Mouse (Mus musculus) heart, postnatal 4 days (tissue): Measurements from ENCODE around the gene Actn4. TPM values are rescaled to one million over a fixed set of nuclear protein-coding genes. Genes with fewer than 3 reads are reported as not detected.
"Not testable (repeated sequence)": the region's sequence is repeated elsewhere in the genome, so short reads cannot be mapped to it uniquely, and the experiment has no call there.

Source experiments
- DNase-seq: peaks from one replicate; pipeline ENCODE4 v3.0.0; 2021
- total RNA-seq, 2 experiments: library from RNA; stranded (reverse); gene quantifications; 2 replicates each; pipeline ENCODE4 v1.2.3; 2021

Gene Actn4
- total RNA-seq, 2 experiments from 2014 or later = 224 to 231 TPM

DNA sequence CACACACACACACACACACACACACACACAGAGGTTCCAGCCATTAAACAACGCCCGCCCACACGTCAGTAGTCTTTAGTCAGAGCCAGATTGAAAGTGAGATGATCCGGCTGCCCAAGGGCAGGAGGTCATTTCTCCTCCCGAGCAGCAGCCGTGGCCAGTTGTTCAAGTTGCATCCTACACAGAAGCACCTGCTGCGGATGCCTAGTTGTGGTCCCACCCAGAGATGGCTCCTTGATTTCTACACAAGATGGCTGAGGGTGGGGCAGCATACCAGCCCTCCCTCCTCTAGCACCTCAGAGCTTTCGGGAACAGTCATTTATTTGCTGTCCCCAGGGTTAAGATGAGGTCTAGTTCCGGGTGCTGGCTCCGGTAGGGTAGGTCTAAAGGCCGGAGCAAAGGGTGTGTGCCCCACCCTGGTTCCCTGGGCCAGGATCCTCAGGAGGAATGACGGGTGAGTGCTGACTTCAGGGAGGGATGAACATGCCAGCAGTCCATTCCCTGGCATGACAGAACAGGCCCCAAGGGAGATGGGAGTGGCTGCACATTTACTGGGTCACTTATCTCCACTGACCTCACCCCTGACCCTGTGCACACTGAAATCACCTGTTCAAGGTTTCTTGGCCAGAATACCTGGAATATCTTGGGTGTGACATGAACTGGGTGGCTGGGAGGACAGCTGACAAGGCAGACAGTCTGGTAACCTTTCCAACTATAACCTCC lies 7.7 kb upstream of the Actn4 start:
- no peak for DNase-seq

DNA sequence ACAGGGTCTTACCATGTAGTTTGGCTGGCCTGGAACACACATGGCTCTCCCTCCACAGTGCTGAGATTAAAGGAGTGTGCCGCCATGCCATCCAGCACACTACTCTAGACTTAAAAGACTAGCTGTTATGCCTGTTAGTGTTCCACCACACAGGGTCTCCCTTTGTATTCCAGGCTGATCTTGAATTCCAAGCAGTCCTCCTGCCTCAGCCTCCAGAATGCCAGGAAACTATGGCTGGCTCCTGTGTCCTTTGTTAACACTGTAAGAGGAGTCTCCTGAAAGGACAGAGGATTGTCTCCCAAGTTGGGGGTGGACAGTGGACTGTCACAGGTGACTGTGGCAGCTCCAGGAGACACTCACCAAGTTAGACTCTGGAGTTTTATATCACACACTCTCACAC lies 7.1 kb upstream of the Actn4 start:
- no peak for DNase-seq

DNA sequence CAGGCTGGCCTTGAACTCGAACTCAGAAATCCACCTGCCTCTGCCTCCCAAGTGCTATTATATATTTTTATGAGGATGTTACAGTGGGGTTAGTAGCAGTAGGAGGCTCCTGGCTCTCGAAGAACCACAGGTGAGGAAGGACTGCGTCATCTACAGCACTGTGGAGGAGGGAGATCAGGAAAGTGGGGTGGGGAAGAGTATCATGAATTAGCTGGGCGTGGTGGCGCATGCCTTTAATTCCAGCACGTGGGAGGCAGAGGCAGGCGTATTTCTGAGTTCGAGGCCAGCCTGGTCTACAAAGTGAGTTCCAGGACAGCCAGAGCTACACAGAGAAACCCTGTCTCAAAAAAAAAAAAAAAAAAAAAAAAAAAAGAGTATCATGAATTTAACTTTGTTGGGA lies 6.0 kb upstream of the Actn4 start:
- not testable (repeated sequence) for DNase-seq

DNA sequence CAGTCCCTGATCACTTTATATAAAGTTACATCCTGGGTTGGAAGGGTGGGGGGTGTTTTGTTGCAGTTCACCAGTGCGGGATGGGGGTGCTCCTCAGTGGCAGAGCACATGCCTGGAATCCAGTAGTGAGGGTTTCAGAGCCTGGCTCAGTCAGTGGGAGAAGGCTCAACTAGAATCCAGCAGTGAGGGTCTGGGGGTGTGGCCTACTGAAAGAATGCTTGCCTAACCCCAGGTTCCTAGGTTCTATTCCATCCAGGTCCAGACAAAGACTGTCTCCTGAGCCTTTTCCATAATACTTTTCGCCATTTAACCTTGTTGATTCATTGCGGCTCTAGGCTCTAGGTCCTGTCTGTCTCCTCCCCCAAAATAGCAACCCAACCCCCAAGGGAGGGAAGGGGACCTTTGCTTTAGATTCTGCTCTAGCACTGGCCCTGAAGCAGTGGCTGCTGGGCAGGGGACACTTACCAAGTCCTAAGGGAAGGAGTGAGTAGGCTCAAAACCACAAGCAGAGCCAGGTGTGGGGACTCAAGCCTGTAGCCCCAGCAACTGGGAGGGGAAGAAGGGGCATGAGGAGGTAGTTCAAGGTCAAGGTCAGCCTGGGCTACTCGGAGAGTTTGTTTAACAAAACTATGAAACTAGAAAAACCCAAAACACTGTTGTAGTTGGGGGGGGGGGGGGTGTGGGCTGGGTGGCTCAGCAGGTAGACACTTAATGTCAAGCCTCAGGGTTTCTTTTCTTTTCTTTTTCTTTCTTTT lies 4.8 kb upstream of the Actn4 start:
- no peak for DNase-seq

DNA sequence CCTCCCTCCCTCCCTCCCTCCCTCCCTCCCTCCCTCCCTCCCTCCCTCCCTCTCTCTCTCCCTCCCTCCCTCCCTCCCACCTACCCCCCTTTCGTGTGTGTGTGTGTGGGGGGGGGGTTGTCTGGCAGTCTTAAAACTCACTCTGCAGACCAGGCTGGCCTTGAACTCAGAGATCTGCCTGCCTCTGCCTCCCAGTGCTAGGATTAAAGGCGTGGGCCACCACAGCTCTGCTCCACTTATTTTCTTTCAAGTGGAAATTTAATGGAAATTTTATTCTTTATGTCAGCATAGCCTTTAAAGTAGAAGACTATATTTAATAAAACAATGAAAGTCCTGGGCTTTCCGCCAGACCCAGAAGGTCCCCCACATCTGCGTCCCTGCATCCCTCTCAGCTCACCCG lies 4.0 kb upstream of the Actn4 start:
- no peak for DNase-seq

DNA sequence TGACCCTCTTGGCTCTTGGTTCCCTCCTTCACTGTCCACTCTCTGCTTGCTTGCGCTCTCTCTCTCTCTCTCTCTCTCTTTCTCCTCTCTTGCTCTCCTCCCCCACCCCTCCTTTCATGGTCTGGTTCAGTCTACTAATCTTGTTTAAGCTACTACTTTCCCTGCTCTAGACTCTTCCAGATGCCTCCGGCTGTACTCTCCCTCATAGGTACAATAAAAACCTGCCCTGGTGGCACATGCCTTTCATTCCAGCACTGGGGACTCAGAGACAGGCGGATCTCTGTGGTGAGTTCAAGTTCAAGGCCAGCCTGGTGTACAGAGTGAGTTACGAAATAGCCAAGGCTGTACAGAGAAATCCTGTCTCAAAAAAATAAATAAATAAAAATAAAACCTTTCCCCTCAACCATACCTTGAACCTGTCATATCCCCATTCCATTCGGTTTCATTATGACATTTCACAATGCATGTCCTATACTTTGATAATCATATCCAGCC lies 3.3 kb upstream of the Actn4 start:
- no peak for DNase-seq

DNA sequence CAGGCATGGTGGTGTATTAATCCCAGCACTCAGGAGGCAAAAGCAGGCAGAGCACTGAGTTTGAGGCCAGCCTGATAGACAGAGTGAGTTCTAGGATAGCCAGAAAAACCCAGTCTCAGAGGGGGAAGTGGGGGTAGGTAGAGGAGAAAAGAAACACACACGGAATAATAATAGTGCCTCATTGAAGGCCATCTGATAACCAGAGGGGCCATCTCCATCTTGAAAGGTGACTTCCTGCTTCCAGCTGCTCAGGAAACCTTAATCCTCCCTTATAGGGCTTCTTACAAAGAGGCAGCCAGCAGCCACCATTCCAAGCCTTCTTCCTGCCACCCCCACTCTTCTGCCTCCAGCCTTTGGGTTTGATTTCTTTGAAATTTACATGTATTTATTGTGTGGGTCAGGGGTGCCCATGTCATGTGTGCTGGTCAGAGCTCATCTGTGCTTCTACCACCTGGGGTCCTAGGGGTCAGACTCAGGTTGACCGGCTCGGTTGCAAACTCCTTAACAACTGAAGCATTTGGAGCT lies 1.3 kb upstream of the Actn4 start:
- no peak for DNase-seq

DNA sequence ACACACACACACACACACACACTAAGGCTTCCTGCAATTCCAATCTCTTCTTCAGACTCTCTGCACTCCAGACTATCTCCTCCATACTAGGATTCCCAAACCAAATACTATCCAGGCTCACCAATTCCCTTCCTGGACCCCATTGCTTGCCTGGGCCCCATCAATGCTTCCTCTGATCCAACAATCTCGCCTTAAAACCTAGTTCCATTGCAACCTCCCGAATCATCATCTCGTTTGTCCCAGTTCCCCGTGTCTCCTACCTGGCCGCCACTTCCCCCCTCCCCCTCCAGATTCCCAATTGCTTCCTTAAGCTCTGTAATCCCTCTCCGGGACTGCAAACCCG lies 585 bp downstream of the Actn4 start:
- no peak for DNase-seq

DNA sequence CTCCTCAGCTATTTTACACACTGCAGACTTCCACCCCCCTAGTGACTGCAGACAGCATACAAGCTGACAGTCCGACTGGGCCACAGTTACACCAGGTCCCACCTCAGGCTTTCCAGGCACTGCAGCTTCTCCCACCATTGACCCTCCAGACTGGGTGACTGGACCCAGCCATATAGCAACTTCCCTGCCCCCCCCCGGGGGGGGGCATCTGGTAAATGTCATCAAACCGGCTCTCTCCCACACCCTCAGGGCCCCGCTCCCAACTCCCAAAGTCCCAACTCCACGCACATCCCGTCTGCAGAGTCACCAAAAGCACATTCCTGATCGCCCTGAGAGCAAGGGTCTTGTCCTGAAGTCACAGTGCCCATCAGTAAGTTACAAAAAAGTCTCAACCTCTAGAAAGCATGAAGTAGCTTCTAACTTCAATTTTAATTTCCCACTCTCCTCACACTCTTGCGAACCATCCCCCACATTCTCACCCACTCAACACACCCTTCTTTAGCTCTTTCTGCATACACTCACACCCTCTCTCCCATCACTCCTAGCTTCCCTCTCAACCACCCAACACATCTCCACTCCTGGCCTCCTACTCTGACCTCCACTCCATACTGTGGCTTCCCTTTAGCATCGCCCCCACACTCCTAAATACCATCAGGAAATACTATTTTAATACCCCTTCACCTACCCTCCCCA lies 1.6 kb downstream of the Actn4 start:
- no peak for DNase-seq

DNA sequence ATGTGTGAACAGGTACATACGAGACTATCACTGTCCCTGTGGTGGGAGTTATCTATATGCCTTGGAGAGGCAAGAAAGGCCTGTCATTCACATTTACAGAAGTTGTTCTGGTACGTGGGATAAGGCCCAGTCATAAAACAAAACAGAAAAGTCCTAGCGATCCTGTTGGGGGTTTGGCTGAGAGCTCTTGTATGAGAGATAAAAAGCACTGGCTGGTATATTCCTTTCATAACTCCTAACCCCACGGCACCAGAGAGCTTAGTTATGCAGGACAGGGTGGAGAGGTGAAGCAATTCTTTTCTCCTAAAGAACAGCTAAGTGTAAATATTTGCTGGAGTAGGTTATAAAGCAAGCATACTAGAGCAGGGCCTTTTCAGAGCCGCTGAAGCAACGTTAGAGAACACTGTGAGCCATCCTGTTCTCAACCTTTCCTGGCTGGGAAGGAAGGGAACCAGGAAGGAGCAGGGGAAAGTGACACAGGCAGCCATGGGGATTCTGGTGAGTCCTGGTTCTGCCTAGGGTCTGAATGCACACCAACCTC lies 2.6 kb downstream of the Actn4 start:
- no peak for DNase-seq

DNA sequence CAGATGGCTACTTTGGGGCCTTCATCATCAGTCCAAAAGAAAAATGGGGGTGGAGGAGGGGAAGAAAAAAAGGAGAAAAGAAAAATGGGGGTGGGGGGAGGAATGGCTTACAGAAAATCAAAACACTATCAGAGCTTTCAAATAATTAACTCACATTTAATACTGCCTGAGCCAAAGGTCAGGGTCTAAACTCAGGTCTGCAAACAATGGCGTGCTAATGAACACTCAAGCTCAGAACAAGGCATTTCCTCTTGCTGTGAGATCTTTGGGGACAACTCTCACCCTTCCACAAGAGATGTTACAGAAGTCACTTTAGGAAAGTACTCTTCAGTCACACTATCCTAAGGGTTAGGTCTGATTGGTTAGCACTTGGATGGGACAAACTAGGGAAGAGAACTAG lies 3.4 kb downstream of the Actn4 start:
- no peak for DNase-seq

DNA sequence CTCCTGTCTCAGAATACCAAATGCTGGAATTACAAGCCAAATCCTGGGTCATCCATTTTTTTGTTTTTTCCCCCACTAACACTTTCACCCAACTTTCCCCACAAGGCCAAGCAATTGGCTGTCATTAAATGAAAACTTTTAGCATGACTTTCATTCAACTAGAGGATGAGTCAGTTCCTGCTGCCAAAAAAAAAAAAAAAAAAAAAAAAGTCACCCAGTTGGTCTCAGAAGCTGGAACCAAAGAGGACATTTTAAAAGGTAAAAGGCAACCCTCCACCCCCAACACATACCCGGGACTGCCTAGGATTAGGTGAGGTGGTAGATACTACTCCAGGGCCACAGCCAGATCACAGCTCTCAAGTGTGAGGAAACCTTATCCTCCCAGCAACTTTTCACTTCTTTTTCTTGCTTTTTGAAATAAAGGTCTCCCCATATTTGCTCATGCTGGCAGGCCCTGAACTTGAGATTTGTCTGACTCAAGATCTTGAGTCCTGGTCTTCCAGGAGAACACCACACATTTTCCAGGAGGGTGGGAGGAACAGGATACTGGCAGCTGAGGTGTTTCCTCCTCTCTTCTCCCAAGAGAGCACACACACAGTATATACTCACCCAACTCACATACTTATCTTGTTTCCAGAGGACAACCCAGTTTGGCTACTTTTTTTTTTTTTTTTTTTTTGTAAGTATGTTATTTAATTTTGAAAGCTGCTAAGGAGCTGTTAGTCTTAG lies 4.0 kb downstream of the Actn4 start:
- DNase-seq = no peak

DNA sequence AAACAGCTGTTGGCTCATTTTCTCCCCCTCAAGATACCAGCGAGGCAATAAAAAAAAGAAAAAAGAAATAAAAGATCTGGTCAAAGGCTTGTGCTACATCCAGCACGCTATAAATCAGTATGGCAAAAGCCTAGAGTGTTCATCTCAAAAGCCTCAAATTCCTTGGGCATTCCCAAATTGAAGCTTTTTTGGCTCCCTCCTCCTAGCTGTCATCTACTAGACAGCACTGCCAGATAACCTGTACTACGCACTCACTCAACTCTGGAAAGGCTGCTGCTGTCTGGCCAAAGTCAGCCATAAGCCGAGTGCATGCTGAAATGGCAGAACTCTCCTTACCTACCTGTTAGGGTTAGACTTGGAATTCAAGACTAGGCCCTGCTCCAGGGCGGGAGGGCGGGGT lies 4.9 kb downstream of the Actn4 start:
- no peak for DNase-seq

DNA sequence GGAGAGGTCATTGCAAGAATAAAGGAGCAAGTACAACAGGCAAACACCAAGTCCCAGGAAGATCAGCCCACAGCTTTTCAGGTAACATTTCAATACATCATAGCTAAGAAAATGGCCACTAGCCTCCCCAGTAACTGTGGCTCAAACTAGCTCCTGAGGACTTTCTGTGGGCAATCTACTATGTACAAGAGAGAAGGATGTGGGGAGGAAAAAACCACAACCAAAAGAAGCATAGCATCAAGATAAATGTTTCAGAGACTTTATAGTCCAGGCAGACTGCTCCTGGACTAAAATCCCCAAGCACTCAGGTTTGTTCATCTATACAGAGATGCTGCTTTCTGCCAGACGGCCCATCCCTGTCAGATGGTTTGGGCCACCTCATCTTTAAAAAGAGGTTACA lies 5.9 kb downstream of the Actn4 start:
- DNase-seq = no peak

DNA sequence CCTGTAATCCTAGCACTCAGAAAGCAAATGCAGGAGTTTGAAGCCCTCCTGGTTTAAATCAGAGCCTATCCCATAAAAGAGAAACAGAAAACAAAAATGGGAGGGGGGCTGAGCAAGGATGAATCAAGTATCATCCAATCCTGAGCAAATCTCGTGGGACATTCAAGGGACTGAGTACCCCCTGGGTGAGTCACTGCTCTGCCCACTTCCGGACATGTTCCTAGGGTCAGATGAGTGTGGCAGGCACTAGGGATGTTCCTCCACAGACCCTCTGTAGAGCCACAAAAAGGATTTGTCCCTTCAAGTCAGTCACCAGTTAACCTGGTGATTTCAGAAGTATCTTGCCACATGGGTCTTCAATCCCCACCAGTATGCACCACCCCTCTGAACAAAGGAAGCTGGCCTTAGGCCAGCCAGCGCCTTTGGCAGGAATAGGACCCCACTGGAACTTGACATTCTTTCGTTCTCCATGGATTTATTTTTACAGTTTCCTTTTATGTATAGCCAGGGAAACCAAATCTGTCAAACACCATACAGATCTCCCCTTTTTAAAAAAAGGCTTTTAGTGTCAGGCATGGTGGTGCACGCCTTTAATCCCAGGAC lies 6.7 kb downstream of the Actn4 start:
- DNase-seq = peak; percentile 27

DNA sequence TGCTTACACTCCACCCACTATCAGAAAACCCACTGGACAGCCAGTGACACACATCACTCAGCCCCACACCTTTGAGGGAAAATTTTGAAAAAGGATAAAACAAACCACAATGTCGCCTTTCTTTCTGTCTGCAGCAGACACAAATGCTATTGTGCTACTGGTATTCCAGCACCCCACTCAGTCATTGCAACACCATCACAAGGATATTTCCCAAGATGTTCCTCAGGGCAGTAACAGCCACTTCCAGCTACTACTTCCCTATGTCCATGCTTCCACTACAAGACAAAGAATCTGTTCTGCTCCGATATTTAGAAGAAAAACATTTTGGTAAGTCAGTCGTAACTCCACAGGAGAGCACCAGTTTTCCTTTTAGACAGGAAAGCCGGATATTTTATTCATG lies 7.4 kb downstream of the Actn4 start:
- DNase-seq = no peak

DNA sequence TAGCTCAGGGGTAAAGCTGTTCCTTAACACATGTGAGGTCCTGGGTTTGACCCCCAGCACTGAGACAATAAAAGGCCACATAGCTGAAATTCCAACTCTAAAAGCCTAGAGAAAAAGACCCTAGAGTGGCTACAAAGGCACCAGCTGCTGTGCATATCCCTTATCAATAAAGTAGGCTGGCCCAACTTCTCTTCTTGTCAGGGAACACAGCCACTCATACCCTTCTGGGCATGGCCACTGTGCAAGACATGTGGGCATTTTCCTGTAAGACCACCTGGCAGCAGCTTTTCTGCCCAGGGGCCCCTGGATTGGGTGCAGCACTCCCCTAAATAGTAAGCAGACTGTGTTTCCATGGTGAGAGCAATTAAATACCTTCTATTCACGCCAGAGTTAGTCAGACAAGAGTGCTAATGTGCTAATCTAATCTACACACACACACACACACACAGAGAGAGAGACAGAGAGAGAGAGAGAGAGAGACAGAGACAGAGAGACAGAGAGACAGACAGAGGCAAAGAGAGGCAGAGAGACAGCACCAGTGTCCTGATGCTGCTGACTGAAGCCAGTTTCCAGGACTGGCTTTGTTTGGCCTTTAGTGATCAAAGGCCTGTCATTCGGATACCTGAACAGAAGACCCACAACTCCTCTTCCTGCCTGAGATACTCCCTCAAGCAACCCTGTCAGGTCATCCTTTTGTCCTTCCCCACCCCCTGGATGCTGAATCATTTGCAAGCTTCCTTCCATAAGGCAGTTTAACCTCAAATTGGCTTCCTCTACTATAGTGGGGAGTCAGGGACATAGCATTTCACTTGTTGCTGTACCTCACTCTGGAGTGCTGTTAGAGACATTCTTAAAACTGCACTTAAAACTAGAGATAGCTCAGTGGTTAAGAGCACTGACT lies 8.4 kb downstream of the Actn4 start:
- DNase-seq = no peak

DNA sequence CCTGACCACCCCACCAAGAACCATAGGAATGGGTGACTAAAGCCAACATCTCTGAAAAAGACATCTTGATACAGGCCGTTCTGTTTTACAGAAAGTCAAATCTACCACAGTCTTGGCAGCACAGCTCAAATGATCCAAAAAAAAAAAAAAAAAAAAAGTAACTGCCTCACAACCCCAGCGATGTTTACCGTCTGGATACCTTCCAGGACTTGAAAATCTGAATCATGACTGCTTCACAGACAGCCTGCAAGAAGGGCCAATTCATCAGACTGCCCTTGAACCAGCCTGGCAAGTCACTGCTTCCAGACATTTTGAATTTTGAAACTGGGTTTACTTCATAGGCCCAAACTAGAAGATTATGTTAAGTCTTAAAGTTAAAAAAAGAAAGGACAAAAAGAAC lies 9.4 kb downstream of the Actn4 start:
- DNase-seq = no peak

DNA sequence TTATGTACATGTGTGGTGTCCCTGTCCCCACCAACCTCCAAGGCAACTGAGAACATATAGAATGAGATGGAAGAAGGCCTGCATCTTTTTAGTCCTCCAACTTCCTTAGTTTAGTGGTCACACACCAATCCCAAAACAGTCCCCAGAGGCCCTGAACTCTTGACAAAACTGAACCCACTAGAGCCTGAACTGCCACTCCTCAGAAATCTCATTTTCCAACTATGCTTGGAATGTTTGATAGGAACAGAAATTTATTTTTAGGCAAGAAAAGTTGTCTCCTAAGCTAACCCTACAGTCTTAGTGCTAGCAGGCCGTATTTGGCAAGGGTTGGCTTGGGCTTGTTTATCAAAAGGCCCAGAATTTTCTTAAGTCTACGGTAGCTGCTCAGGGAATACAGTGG lies 10.4 kb downstream of the Actn4 start:
- no peak for DNase-seq

DNA sequence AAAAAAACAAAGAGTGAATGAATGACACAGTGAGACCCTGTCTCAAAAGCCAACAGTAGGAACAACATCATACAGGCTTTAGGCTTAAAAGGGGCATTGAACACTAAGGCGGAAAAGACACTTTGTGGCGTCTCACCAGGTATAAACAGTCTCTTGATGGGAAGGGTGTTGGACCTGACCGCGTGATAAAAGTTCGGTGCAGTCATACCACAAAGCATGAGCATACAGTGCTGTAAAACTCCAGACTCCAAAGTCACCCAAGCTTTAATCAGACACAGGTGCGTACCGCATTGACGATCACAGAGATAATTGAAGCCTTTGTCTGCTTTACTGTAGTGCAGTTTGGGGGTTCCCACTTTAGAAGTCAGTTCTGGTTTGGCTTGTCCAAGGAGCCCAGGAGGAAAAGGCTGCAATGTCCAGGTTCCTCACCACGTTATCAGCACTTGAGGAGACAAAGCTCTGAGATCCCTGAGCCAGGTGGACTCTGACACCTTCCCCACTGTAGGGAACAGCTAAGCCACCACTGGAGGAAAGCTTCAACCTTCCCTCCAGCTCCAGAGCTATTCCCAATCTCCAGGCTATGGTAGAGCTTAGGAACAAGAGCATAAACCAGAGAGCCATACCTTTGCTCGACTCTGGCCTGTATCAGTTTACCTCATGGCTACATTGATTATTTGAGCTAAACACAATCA lies 11.6 kb downstream of the Actn4 start:
- DNase-seq = no peak
